Mouse (Mus musculus) stomach, embryonic 16.5 days (tissue): ENCODE measurements at regions not wholly inside any gene's neighbourhood (a gene's known extent, or its start where the extent isn't known, plus 50 kb on each side); places are given as distances from the start of the nearest gene placed in this dataset.
"Not testable (repeated sequence)": the region's sequence is repeated elsewhere in the genome, so short reads cannot be mapped to it uniquely, and the experiment has no call there.

Source experiments
- ATAC-seq: fragments of 200-750 bp; cut with Nextera tagmentation; 2 replicates; pipeline ENCODE4 v1.8.0; 2017; ENCODE audit warnings: moderate number of reproducible peaks, moderate TSS enrichment; ENCODE audit not compliant: insufficient read depth, low FRiP score
- H3K27ac ChIP-seq: fragments of 300-500 bp; sonication (generic); 2 replicates; pipeline ENCODE4 v1.5.1; 2014; ENCODE audit warnings: low read length
- H3K27me3 ChIP-seq: fragments of 300-500 bp; sonication (generic); 2 replicates; pipeline ENCODE4 v1.6.1; 2014; ENCODE audit warnings: low read length, control low read depth, mixed read lengths; ENCODE audit not compliant: control insufficient read depth, insufficient read depth
- H3K36me3 ChIP-seq: fragments of 300-500 bp; sonication (generic); 2 replicates; pipeline ENCODE4 v1.6.1; 2014; ENCODE audit warnings: low read length; ENCODE audit not compliant: control insufficient read depth, insufficient read depth
- H3K4me1 ChIP-seq: fragments of 300-500 bp; sonication (generic); 2 replicates; pipeline ENCODE4 v1.6.1; 2014; ENCODE audit warnings: low read length, control low read depth, mixed read lengths; ENCODE audit not compliant: control insufficient read depth, insufficient read depth
- H3K4me2 ChIP-seq: fragments of 300-500 bp; sonication (generic); 2 replicates; pipeline ENCODE4 v1.6.1; 2014; ENCODE audit warnings: low read depth, low read length, mixed read lengths
- H3K4me3 ChIP-seq: fragments of 300-500 bp; sonication (generic); replicated peaks from 2 replicates; pipeline ENCODE4 v1.5.1; 2014; ENCODE audit warnings: mild to moderate bottlenecking, low read length
- H3K9ac ChIP-seq: fragments of 300-500 bp; sonication (generic); 2 replicates; pipeline ENCODE4 v1.6.1; 2014; ENCODE audit warnings: low read length
- H3K9me3 ChIP-seq: fragments of 300-500 bp; sonication (generic); replicated peaks from 2 replicates; pipeline ENCODE4 v1.6.1; 2016; ENCODE audit warnings: low read length, control low read depth; ENCODE audit not compliant: control insufficient read depth
- WGBS: fragments of 180-500 bp; shearing (Covaris S2); extraction: QIAGEN DNeasy Blood & Tissue Kit; methylation state at CpG from one replicate; pipeline ENCODE4 v1.1.7; 2014; 5-methylcytosine and 5-hydroxymethylcytosine counted together

- no peaks in the 10 kb centered on the region for H3K36me3 ChIP-seq
- H3K9ac ChIP-seq, result no peak overlapping the region
- H3K27ac ChIP-seq, result no peak overlapping the region
- WGBS, result 27% methylated on average over 3 of the region's 3 CpGs
- no peak for ATAC-seq
- H3K4me2 ChIP-seq, result no peak overlapping the region
- H3K27me3 ChIP-seq, result no peaks in the 10 kb centered on the region
- H3K4me3 ChIP-seq, result no peak overlapping the region
- no peaks in the 10 kb centered on the region for H3K4me1 ChIP-seq
- no peaks in the 10 kb centered on the region for H3K9me3 ChIP-seq
Measured at GRCm38 (mm10) chr8:7323067-7323675, 1337.9 kb downstream of the Efnb2 start.

GRCm38 (mm10) chr8:7322376-7323066, 1338.5 kb downstream of the Efnb2 start:
- no peak for ATAC-seq
- WGBS, result 51% methylated on average over 12 of the region's 12 CpGs
- H3K36me3 ChIP-seq, result no peaks in the 10 kb centered on the region
- no peaks in the 10 kb centered on the region for H3K9me3 ChIP-seq
- H3K9ac ChIP-seq, result no peak overlapping the region
- no peaks in the 10 kb centered on the region for H3K4me1 ChIP-seq
- no peak overlapping the region for H3K27ac ChIP-seq
- no peak overlapping the region for H3K4me2 ChIP-seq
- H3K4me3 ChIP-seq, result no peak overlapping the region
- no peaks in the 10 kb centered on the region for H3K27me3 ChIP-seq

DNA sequence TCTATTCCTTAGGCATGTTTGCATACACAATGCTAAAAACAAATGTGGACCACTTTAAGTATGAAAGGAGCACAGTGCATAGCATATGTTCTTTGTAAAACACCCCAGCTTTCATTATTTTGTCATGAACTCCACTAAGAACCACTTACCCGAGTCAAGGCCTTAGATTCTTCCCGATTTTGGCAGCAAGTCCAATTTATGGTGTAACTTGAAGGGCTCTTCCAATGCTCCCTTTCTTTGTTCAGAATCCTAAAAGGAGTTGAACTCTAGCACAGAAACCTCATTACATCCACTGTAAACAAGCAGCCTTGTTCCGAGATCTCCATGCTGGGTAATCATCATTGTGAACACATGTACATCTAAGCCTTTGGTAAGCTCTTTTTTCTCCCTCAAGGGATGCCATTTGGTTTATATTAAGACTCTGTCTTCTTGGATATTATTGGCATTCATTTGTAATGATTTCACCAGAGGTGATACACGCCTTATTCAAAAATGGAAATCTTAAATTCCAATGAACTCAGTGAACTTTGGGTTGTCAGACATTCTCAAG, 1344.2 kb downstream of the Efnb2 start:
- no peaks in the 10 kb centered on the region for H3K36me3 ChIP-seq
- no peaks in the 10 kb centered on the region for H3K9me3 ChIP-seq
- H3K4me3 ChIP-seq, result no peak overlapping the region
- H3K9ac ChIP-seq, result no peak overlapping the region
- no peak overlapping the region for H3K27ac ChIP-seq
- H3K4me1 ChIP-seq, result no peaks in the 10 kb centered on the region
- H3K4me2 ChIP-seq, result no peak overlapping the region
- ATAC-seq, result no peak
- WGBS, result 59% methylated on average over 4 of the region's 4 CpGs
- H3K27me3 ChIP-seq, result no peaks in the 10 kb centered on the region

DNA sequence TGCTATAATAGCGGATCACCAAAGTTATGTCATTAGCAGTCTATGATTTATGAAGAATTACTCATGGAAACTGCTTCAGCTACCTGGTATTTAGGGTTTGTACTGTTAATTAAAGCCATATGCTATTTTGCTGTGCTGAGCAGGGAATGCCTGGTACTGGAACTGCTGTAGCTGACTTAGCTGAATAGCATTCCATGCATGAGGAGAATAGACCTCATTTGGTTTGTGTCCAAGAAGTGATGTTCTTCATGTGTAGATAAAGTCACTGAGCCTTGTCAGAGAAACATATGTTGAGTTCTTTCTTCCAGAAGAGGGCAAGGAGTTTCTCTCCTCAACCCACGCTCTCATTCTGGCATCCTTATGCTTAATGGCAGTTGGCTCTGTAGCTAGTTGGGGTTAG, 1351.8 kb downstream of the Efnb2 start:
- Histone ChIP-seq H3K27ac (no peak overlapping the region), H3K9ac (no peak overlapping the region), H3K9me3 (no peaks in the 10 kb centered on the region), H3K4me1 (no peaks in the 10 kb centered on the region), H3K36me3 (no peaks in the 10 kb centered on the region), H3K27me3 (no peaks in the 10 kb centered on the region), H3K4me3 (no peak overlapping the region), H3K4me2 (no peak overlapping the region)
- WGBS, result 78% methylated on average over 2 of the region's 2 CpGs
- no peak for ATAC-seq

GRCm38 (mm10) chr8:7289361-7289760, 1371.7 kb downstream of the Efnb2 start:
- 61% methylated on average over 7 of the region's 7 CpGs for WGBS
- Histone ChIP-seq H3K4me1 (no peaks in the 10 kb centered on the region), H3K9me3 (no peaks in the 10 kb centered on the region), H3K4me2 (no peak overlapping the region), H3K4me3 (no peak overlapping the region), H3K27me3 (no peaks in the 10 kb centered on the region), H3K27ac (no peak overlapping the region), H3K36me3 (no peaks in the 10 kb centered on the region), H3K9ac (no peak overlapping the region)
- no peak for ATAC-seq

DNA sequence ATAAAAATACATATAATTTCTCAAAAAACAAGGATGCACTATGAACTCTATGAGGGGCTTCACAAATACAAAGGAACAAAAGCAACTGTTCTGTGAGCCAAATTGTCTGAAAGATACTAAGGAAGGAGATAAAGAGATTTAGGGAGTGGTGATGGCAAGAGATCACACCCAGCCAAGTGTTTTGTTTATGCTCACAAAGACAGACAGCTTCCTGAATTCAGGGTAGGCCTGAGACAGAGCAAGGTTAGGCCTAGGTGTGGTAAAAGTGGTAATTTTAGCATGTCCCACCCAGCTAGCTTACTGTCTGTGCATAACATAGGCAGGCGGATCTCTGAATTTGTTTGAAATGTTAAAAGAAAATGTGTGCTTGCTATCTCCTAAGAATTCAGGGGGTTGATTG, 1374.5 kb downstream of the Efnb2 start:
- Histone ChIP-seq H3K4me2 (no peak overlapping the region), H3K9ac (no peak overlapping the region), H3K4me1 (no peaks in the 10 kb centered on the region), H3K4me3 (no peak overlapping the region), H3K27ac (no peak overlapping the region), H3K36me3 (no peaks in the 10 kb centered on the region), H3K27me3 (no peaks in the 10 kb centered on the region), H3K9me3 (no peaks in the 10 kb centered on the region)
- ATAC-seq, result no peak
- WGBS, result 88% methylated on average over 1 of the region's 1 CpGs

DNA sequence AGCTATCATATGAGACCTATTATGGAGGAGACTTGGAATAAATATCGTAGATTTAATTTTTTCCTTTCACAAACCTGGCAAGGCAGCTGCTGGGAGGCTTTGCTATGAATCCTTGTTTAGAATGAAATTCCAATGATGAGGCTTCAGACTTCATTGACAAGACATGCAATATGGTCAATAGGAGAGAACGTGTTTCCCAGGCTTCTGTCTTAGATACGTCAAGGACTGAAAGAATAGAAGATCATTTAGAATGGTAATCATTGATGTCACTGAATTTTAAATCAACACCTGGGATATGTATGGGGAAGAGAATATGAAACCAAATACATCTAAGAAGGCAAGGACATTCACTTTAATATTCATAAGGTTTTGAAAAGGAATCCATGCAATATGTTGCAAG, 1393.6 kb downstream of the Efnb2 start:
- no peaks in the 10 kb centered on the region for H3K36me3 ChIP-seq
- no peaks in the 10 kb centered on the region for H3K4me1 ChIP-seq
- WGBS, result 90% methylated on average over 3 of the region's 3 CpGs
- no peak overlapping the region for H3K9ac ChIP-seq
- H3K4me2 ChIP-seq, result no peak overlapping the region
- H3K4me3 ChIP-seq, result no peak overlapping the region
- H3K9me3 ChIP-seq, result no peaks in the 10 kb centered on the region
- H3K27ac ChIP-seq, result no peak overlapping the region
- ATAC-seq, result no peak
- no peaks in the 10 kb centered on the region for H3K27me3 ChIP-seq

DNA sequence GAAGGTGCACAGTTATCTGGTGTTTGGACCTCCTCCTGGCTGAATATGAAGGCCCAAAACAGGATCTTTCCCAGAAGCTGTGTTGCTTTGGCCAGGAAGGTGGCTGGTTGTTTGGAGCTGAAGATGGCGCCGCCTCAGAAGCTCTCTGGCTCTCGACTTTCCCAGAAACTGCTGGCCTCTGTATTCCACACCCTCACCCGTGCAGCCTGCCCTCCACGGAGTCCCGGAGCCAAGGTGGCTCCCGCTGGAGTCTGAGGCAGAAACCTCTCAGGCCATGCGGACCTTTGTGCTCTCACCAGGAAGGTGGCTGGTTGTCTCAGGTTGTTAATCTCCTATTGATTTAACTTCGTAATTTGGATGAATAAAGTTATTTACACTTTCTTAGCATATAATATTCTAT, 1406.7 kb downstream of the Efnb2 start:
- not testable (repeated sequence) for H3K4me2 ChIP-seq, H3K27me3 ChIP-seq, H3K27ac ChIP-seq, ATAC-seq, H3K9me3 ChIP-seq, H3K36me3 ChIP-seq, H3K9ac ChIP-seq, H3K4me3 ChIP-seq, H3K4me1 ChIP-seq
- WGBS, result 85% methylated on average over 9 of the region's 9 CpGs

- WGBS, result 93% methylated on average over 1 of the region's 1 CpGs
- no peak for ATAC-seq
- Histone ChIP-seq H3K4me2 (no peak overlapping the region), H3K9me3 (no peaks in the 10 kb centered on the region), H3K36me3 (no peaks in the 10 kb centered on the region), H3K27ac (no peak overlapping the region), H3K4me3 (no peak overlapping the region), H3K4me1 (no peaks in the 10 kb centered on the region), H3K27me3 (no peaks in the 10 kb centered on the region), H3K9ac (no peak overlapping the region)
Measured at GRCm38 (mm10) chr8:7240321-7240720, 1420.7 kb downstream of the Efnb2 start.
